Mouse (Mus musculus): Measurements from ENCODE around the gene Rilpl1.
"Not testable (repeated sequence)": the region's sequence is repeated elsewhere in the genome, so short reads cannot be mapped to it uniquely, and the experiment has no call there.

Gene Rilpl1

GRCm38 (mm10) chr5:124529191-124529651 lies 2.0 kb downstream of the Rilpl1 start:
- no peak for DNase-seq (ENCODE audit: low spot score)

- no peak for DNase-seq (ENCODE audit: low spot score)
Observed at GRCm38 (mm10) chr5:124528791-124529190, 2.4 kb downstream of the Rilpl1 start.

- DNase-seq (ENCODE audit: low spot score) = no peak
Observed at GRCm38 (mm10) chr5:124528351-124528750, 2.8 kb downstream of the Rilpl1 start.

- no peak for DNase-seq (ENCODE audit: low spot score)
Observed at GRCm38 (mm10) chr5:124524943-124525342, 6.2 kb downstream of the Rilpl1 start.

- DNase-seq (ENCODE audit: low spot score) = no peak
Observed at GRCm38 (mm10) chr5:124523032-124523431, 8.2 kb downstream of the Rilpl1 start.

GRCm38 (mm10) chr5:124521588-124521987 lies 9.6 kb downstream of the Rilpl1 start:
- no peak for DNase-seq (ENCODE audit: low spot score)

GRCm38 (mm10) chr5:124518648-124519047 lies 12.5 kb downstream of the Rilpl1 start:
- DNase-seq (ENCODE audit: low spot score) = no peak

GRCm38 (mm10) chr5:124515789-124516188 lies 15.4 kb downstream of the Rilpl1 start:
- DNase-seq (ENCODE audit: low spot score) = no peak

GRCm38 (mm10) chr5:124510536-124511050 lies 20.6 kb downstream of the Rilpl1 start:
- DNase-seq (ENCODE audit: low spot score) = no peak

GRCm38 (mm10) chr5:124509742-124510237 lies 21.4 kb downstream of the Rilpl1 start:
- no peak for DNase-seq (ENCODE audit: low spot score)

- no peak for DNase-seq (ENCODE audit: low spot score)
Observed at GRCm38 (mm10) chr5:124509200-124509599, 22.0 kb downstream of the Rilpl1 start.

- DNase-seq (ENCODE audit: low spot score) = no peak
Observed at GRCm38 (mm10) chr5:124506731-124507359, 24.3 kb downstream of the Rilpl1 start.

GRCm38 (mm10) chr5:124505235-124505634 lies 26.0 kb downstream of the Rilpl1 start:
- no peak for DNase-seq (ENCODE audit: low spot score)

GRCm38 (mm10) chr5:124503742-124504141 lies 27.4 kb downstream of the Rilpl1 start:
- DNase-seq (ENCODE audit: low spot score) = no peak

GRCm38 (mm10) chr5:124501541-124501940 lies 29.6 kb downstream of the Rilpl1 start:
- no peak for DNase-seq (ENCODE audit: low spot score)

GRCm38 (mm10) chr5:124500573-124500972 lies 30.6 kb downstream of the Rilpl1 start:
- DNase-seq (ENCODE audit: low spot score) = no peak

- not testable (repeated sequence) for DNase-seq (ENCODE audit: low spot score)
Observed at GRCm38 (mm10) chr5:124500037-124500436, 31.2 kb downstream of the Rilpl1 start.

- no peak for DNase-seq (ENCODE audit: low spot score)
Observed at GRCm38 (mm10) chr5:124499001-124499400, 32.2 kb downstream of the Rilpl1 start.

- peak; percentile 49 for DNase-seq (ENCODE audit: low spot score)
Observed at GRCm38 (mm10) chr5:124498221-124498876, 32.8 kb downstream of the Rilpl1 start.

GRCm38 (mm10) chr5:124496614-124497514 lies 34.3 kb downstream of the Rilpl1 start:
- DNase-seq (ENCODE audit: low spot score) = no peak

GRCm38 (mm10) chr5:124495547-124495946 lies 35.6 kb downstream of the Rilpl1 start:
- no peak for DNase-seq (ENCODE audit: low spot score)

GRCm38 (mm10) chr5:124493455-124493854 lies 37.7 kb downstream of the Rilpl1 start:
- no peak for DNase-seq (ENCODE audit: low spot score)
